Mouse (Mus musculus): ENCODE results near the gene Zmynd15. TPM values are rescaled to one million over a fixed set of nuclear protein-coding genes. Genes with fewer than 3 reads are reported as not detected.

Zmynd15 gene
- polyA plus RNA-seq, 1 experiment from 2014 or later: 1.0 TPM

- ATAC-seq (no peak), DNase-seq (ENCODE audit: low spot score) (no peak)
- H3K9me3 ChIP-seq (ENCODE audit: low read length): no peaks in the 10 kb centered on the region
- TF ChIP-seq EP300 (IDR thresholded peaks at IDR 0.05) (no peak), CTCF (IDR thresholded peaks at IDR 0.05) (no peak)
- no peak overlapping the region for H3K4me2 ChIP-seq (replicated peaks; ENCODE audit: low read depth, low read length)
- H3K9ac ChIP-seq (replicated peaks; ENCODE audit: low read depth): no peak overlapping the region
- no peak overlapping the region for H3K27ac ChIP-seq (ENCODE audit: low read length)
- no peaks in the 10 kb centered on the region for H3K4me1 ChIP-seq (ENCODE audit: insufficient read depth, low read depth, low read length)
- WGBS: 64% methylated on average over 7 of the region's 7 CpGs
- H3K36me3 ChIP-seq (ENCODE audit: insufficient read depth, low read length): no peaks in the 10 kb centered on the region
- H3K4me3 ChIP-seq (ENCODE audit: low read depth, low read length): no peak overlapping the region
- no peaks in the 10 kb centered on the region for H3K27me3 ChIP-seq (replicated peaks; ENCODE audit: insufficient read depth, low read length)
Observed at GRCm38 (mm10) chr11:70506962-70507515, 47.8 kb downstream of the Zmynd15 start.

GRCm38 (mm10) chr11:70509753-70510564 is 50.7 kb downstream of the Zmynd15 start:
- Histone ChIP-seq H3K36me3 (ENCODE audit: insufficient read depth, low read length) (no peaks in the 10 kb centered on the region), H3K9me3 (ENCODE audit: low read length) (no peaks in the 10 kb centered on the region), H3K4me2 (replicated peaks; ENCODE audit: low read depth, low read length) (no peak overlapping the region), H3K4me1 (ENCODE audit: insufficient read depth, low read depth, low read length) (no peaks in the 10 kb centered on the region), H3K9ac (replicated peaks; ENCODE audit: low read depth) (no peak overlapping the region), H3K4me3 (ENCODE audit: low read depth, low read length) (no peak overlapping the region), H3K27ac (ENCODE audit: low read length) (no peak overlapping the region), H3K27me3 (replicated peaks; ENCODE audit: insufficient read depth, low read length) (no peaks in the 10 kb centered on the region)
- ATAC-seq: peak; percentile 64
- peak; percentile 70 for DNase-seq (ENCODE audit: low spot score)
- WGBS: 11% methylated on average over 19 of the region's 19 CpGs
- TF ChIP-seq CTCF (IDR thresholded peaks at IDR 0.05): peak; percentile 77
- TF ChIP-seq EP300 (IDR thresholded peaks at IDR 0.05): no peak

GRCm38 (mm10) chr11:70511242-70511641 is 52.0 kb downstream of the Zmynd15 start:
- Histone ChIP-seq H3K4me3 (ENCODE audit: low read depth, low read length) (no peak overlapping the region), H3K36me3 (ENCODE audit: insufficient read depth, low read length) (no peaks in the 10 kb centered on the region), H3K4me1 (ENCODE audit: insufficient read depth, low read depth, low read length) (no peaks in the 10 kb centered on the region), H3K27me3 (replicated peaks; ENCODE audit: insufficient read depth, low read length) (no peaks in the 10 kb centered on the region), H3K4me2 (replicated peaks; ENCODE audit: low read depth, low read length) (no peak overlapping the region), H3K27ac (ENCODE audit: low read length) (no peak overlapping the region), H3K9ac (replicated peaks; ENCODE audit: low read depth) (no peak overlapping the region), H3K9me3 (ENCODE audit: low read length) (no peaks in the 10 kb centered on the region)
- 69% methylated on average over 2 of the region's 2 CpGs for WGBS
- TF ChIP-seq EP300 (IDR thresholded peaks at IDR 0.05): no peak
- no peak for TF ChIP-seq CTCF (IDR thresholded peaks at IDR 0.05)
- ATAC-seq: no peak
- no peak for DNase-seq (ENCODE audit: low spot score)

- 90% methylated on average over 7 of the region's 7 CpGs for whole genome bisulfite sequencing
- Histone ChIP-seq H3K36me3 (ENCODE audit: insufficient read depth, low read length) (no peaks in the 10 kb centered on the region), H3K4me2 (replicated peaks; ENCODE audit: low read depth, low read length) (no peak overlapping the region), H3K9ac (replicated peaks; ENCODE audit: low read depth) (no peak overlapping the region), H3K4me3 (ENCODE audit: low read depth, low read length) (no peak overlapping the region), H3K4me1 (ENCODE audit: insufficient read depth, low read depth, low read length) (no peaks in the 10 kb centered on the region), H3K27ac (ENCODE audit: low read length) (no peak overlapping the region), H3K27me3 (replicated peaks; ENCODE audit: insufficient read depth, low read length) (no peaks in the 10 kb centered on the region), H3K9me3 (ENCODE audit: low read length) (no peaks in the 10 kb centered on the region)
- TF ChIP-seq EP300 (IDR thresholded peaks at IDR 0.05): no peak
- TF ChIP-seq CTCF (IDR thresholded peaks at IDR 0.05): no peak
- ATAC-seq (no peak), DNase-seq (ENCODE audit: low spot score) (no peak)
Observed at GRCm38 (mm10) chr11:70511825-70512224, 52.6 kb downstream of the Zmynd15 start.

- WGBS: 64% methylated on average over 7 of the region's 7 CpGs
- TF ChIP-seq EP300 (IDR thresholded peaks at IDR 0.05): no peak
- TF ChIP-seq CTCF (IDR thresholded peaks at IDR 0.05): no peak
- Histone ChIP-seq H3K9ac (replicated peaks; ENCODE audit: low read depth) (no peak overlapping the region), H3K4me1 (ENCODE audit: insufficient read depth, low read depth, low read length) (no peaks in the 10 kb centered on the region), H3K27me3 (replicated peaks; ENCODE audit: insufficient read depth, low read length) (no peaks in the 10 kb centered on the region), H3K4me2 (replicated peaks; ENCODE audit: low read depth, low read length) (no peak overlapping the region), H3K27ac (ENCODE audit: low read length) (no peak overlapping the region), H3K36me3 (ENCODE audit: insufficient read depth, low read length) (no peaks in the 10 kb centered on the region), H3K9me3 (ENCODE audit: low read length) (no peaks in the 10 kb centered on the region), H3K4me3 (ENCODE audit: low read depth, low read length) (no peak overlapping the region)
- DNase-seq (ENCODE audit: low spot score): no peak
- ATAC-seq: no peak
Observed at GRCm38 (mm10) chr11:70512709-70513342, 53.6 kb downstream of the Zmynd15 start.

GRCm38 (mm10) chr11:70513520-70513919 is 54.3 kb downstream of the Zmynd15 start:
- TF ChIP-seq EP300 (IDR thresholded peaks at IDR 0.05) (no peak), CTCF (IDR thresholded peaks at IDR 0.05) (no peak)
- Histone ChIP-seq H3K9me3 (ENCODE audit: low read length) (no peaks in the 10 kb centered on the region), H3K27ac (ENCODE audit: low read length) (no peak overlapping the region), H3K27me3 (replicated peaks; ENCODE audit: insufficient read depth, low read length) (no peaks in the 10 kb centered on the region), H3K4me1 (ENCODE audit: insufficient read depth, low read depth, low read length) (no peaks in the 10 kb centered on the region), H3K4me3 (ENCODE audit: low read depth, low read length) (no peak overlapping the region), H3K4me2 (replicated peaks; ENCODE audit: low read depth, low read length) (no peak overlapping the region), H3K9ac (replicated peaks; ENCODE audit: low read depth) (no peak overlapping the region), H3K36me3 (ENCODE audit: insufficient read depth, low read length) (no peaks in the 10 kb centered on the region)
- WGBS: 63% methylated on average over 11 of the region's 11 CpGs
- ATAC-seq: no peak
- DNase-seq (ENCODE audit: low spot score): no peak

All from lung, postnatal 0 days (tissue).